12 mouse cellular contexts compared by ENCODE assay signal in genomic region chr1:179041231-179041904, GRCm38 (mm10).
DNase-seq lines count a peak whose midpoint lies in the region; ATAC-seq and TF ChIP-seq lines count a peak whose summit lies in the region.
"Had no signal": no experiment of that assay in that cellular context is flagged by ENCODE, and none has a peak within 500 bp of the region (broad histone marks: within the 10 kb centered on the region; RNA-seq: fewer than 3 reads in every experiment).

No protein-coding gene starts in this region.

- H3K4me1 ChIP-seq in lung, embryonic 16.5 days (replicated peaks; ENCODE audit: control insufficient read depth, insufficient read depth, low read length): peaks cover 23% of the 10 kb centered on the region
- H3K4me1 ChIP-seq in embryonic fibroblast, embryonic 13.5 days (ENCODE audit: control insufficient read depth, insufficient read depth, low read length): peaks cover 26% of the 10 kb centered on the region

- no peaks in the 10 kb centered on the region for H3K79me2 ChIP-seq in myocyte (ENCODE audit: control insufficient read depth, insufficient read depth)

- peak; percentile 89 for DNase-seq in heart, adult 11 months
- no peak for DNase-seq in heart, postnatal 4 days
- DNase-seq in lung, postnatal 14 days: no peak
- DNase-seq in testis, postnatal 14 days (ENCODE audit: low spot score): no peak
- DNase-seq: gastrocnemius, postnatal 25 days had no signal

- TF ChIP-seq CTCF in embryonic fibroblast, embryonic 13.5 days (IDR thresholded peaks at IDR 0.05; ENCODE audit: borderline replicate concordance, insufficient read depth, low read length): no peak

- 68% methylated on average over 14 of the region's 14 CpGs for WGBS in lung, embryonic 16.5 days

- no peak overlapping the region for H3ac ChIP-seq in myocyte (ENCODE audit: control insufficient read depth, insufficient read length)

- no peak overlapping the region for H3K4me2 ChIP-seq in lung, embryonic 16.5 days (ENCODE audit: low read depth, low read length)
- H3K4me2 ChIP-seq in myocyte (ENCODE audit: low read depth): peak overlapping the region; percentile 82
- H3K4me2 ChIP-seq: hindbrain, embryonic 13.5 days; midbrain, embryonic 15.5 days; neural tube, embryonic 15.5 days had no signal

- H3K27me3 ChIP-seq in lung, embryonic 16.5 days (ENCODE audit: control insufficient read depth, insufficient read depth, low read depth, low read length): no peaks in the 10 kb centered on the region
- no peaks in the 10 kb centered on the region for H3K27me3 ChIP-seq in myocyte (ENCODE audit: control insufficient read depth, insufficient read depth, insufficient read length)
- H3K27me3 ChIP-seq: neural tube, embryonic 15.5 days had no signal

- no peaks in the 10 kb centered on the region for H3K9me3 ChIP-seq in lung, embryonic 16.5 days (ENCODE audit: control insufficient read depth, low read length)
- H3K9me3 ChIP-seq: hindbrain, embryonic 13.5 days; midbrain, embryonic 15.5 days; neural tube, embryonic 15.5 days had no signal

- no peak overlapping the region for H3K9ac ChIP-seq in lung, embryonic 16.5 days (ENCODE audit: low read length)
- H3K9ac ChIP-seq: hindbrain, embryonic 13.5 days; midbrain, embryonic 15.5 days; neural tube, embryonic 15.5 days had no signal

- H3K27ac ChIP-seq in lung, embryonic 16.5 days (ENCODE audit: low read length): peak overlapping the region; percentile 61
- peak overlapping the region; percentile 97 for H3K27ac ChIP-seq in embryonic fibroblast, embryonic 13.5 days (ENCODE audit: insufficient read depth, low read length)
- H3K27ac ChIP-seq: hindbrain, embryonic 13.5 days; left cerebral cortex, adult 2 months; midbrain, embryonic 15.5 days; neural tube, embryonic 15.5 days had no signal

- H3K4me3 ChIP-seq in lung, embryonic 16.5 days (ENCODE audit: low read length): no peak overlapping the region
- H3K4me3 ChIP-seq in embryonic fibroblast, embryonic 13.5 days (ENCODE audit: insufficient read depth, low read length): no peak overlapping the region
- H3K4me3 ChIP-seq in myocyte: no peak overlapping the region
- H3K4me3 ChIP-seq: hindbrain, embryonic 13.5 days; left cerebral cortex, adult 2 months; midbrain, embryonic 15.5 days; neural tube, embryonic 15.5 days had no signal

- peak; percentile 24; the same call in 1 of the 2 replicates for TF ChIP-seq POLR2A in embryonic fibroblast, embryonic 13.5 days (IDR thresholded peaks at IDR 0.05; ENCODE audit: low read depth, low read length)
- no peak for TF ChIP-seq POLR2A in myocyte (IDR thresholded peaks at IDR 0.05; ENCODE audit: insufficient read length, low read depth)

- no peaks in the 10 kb centered on the region for H3K36me3 ChIP-seq in lung, embryonic 16.5 days (ENCODE audit: control insufficient read depth, insufficient read depth, low read length)
- no peaks in the 10 kb centered on the region for H3K36me3 ChIP-seq in myocyte (ENCODE audit: control insufficient read depth, insufficient read depth)
- H3K36me3 ChIP-seq: hindbrain, embryonic 13.5 days; midbrain, embryonic 15.5 days; neural tube, embryonic 15.5 days had no signal

- ATAC-seq in lung, embryonic 16.5 days (ENCODE audit: low read depth): peak; percentile 68
- ATAC-seq: midbrain, embryonic 15.5 days had no signal

TF ChIP-seq in myocyte, 11 proteins besides CTCF, POLR2A, EP300 and RAD21:
- TF ChIP-seq TCF12 (IDR thresholded peaks at IDR 0.05; ENCODE audit: insufficient read depth, poor library complexity, severe bottlenecking) (no peak), SRF (IDR thresholded peaks at IDR 0.05; ENCODE audit: control insufficient read depth, insufficient read length, low read depth) (peak; percentile 5), MYOD1 (IDR thresholded peaks at IDR 0.05; ENCODE audit: control insufficient read depth in 1 of 3, insufficient read length in 2 of 3, low read depth in 2 of 3) (peak in 1 of 3 experiments; percentile 21), POLR2AphosphoS2 (IDR thresholded peaks at IDR 0.05; ENCODE audit: insufficient read length, low read depth) (no peak), USF1 (IDR thresholded peaks at IDR 0.05; ENCODE audit: low read depth) (no peak)
